Mouse (Mus musculus): ENCODE measurements at regions not wholly inside any gene's neighbourhood (a gene's known extent, or its start where the extent isn't known, plus 50 kb on each side); places are given as distances from the start of the nearest gene placed in this dataset.

GRCm38 (mm10) chr16:15175516-15175915 lies 141.7 kb upstream of the Gm21897 start:
- DNase-seq, result no peak

- no peak for DNase-seq
Observed at GRCm38 (mm10) chr16:15185714-15186113, 131.5 kb upstream of the Gm21897 start.

GRCm38 (mm10) chr16:15194926-15195711 lies 122.1 kb upstream of the Gm21897 start:
- DNase-seq, result peak; percentile 31

- DNase-seq, result peak; percentile 24
Observed at GRCm38 (mm10) chr16:15195931-15196330, 121.3 kb upstream of the Gm21897 start.

GRCm38 (mm10) chr16:15196855-15197254 lies 120.4 kb upstream of the Gm21897 start:
- no peak for DNase-seq

- no peak for DNase-seq
Observed at GRCm38 (mm10) chr16:15215921-15216320, 101.3 kb upstream of the Gm21897 start.

- no peak for DNase-seq
Observed at GRCm38 (mm10) chr16:15220961-15221547, 96.2 kb upstream of the Gm21897 start.

- DNase-seq, result no peak
Observed at GRCm38 (mm10) chr16:15237836-15238235, 79.4 kb upstream of the Gm21897 start.

GRCm38 (mm10) chr16:15238449-15238848 lies 78.8 kb upstream of the Gm21897 start:
- no peak for DNase-seq

GRCm38 (mm10) chr16:15250186-15250585 lies 67.1 kb upstream of the Gm21897 start:
- no peak for DNase-seq

GRCm38 (mm10) chr16:15251686-15252085 lies 65.6 kb upstream of the Gm21897 start:
- no peak for DNase-seq

- DNase-seq, result peak; percentile 16
Observed at GRCm38 (mm10) chr16:15252666-15253347, 64.5 kb upstream of the Gm21897 start.

- DNase-seq, result no peak
Observed at GRCm38 (mm10) chr16:15253348-15253693, 63.9 kb upstream of the Gm21897 start.

GRCm38 (mm10) chr16:15254669-15255068 lies 62.6 kb upstream of the Gm21897 start:
- no peak for DNase-seq

GRCm38 (mm10) chr16:15259474-15259873 lies 57.8 kb upstream of the Gm21897 start:
- no peak for DNase-seq

GRCm38 (mm10) chr16:15260069-15260468 lies 57.2 kb upstream of the Gm21897 start:
- DNase-seq, result no peak

Data from gastrocnemius, postnatal 10 days (tissue).